Mouse (Mus musculus): ENCODE data around the gene Islr.

Islr gene

GRCm38 (mm10) chr9:58196610-58197567 lies 7.2 kb downstream of the Islr start:
- DNase-seq (ENCODE audit: low spot score in 2 of 2) = no peak

DNA sequence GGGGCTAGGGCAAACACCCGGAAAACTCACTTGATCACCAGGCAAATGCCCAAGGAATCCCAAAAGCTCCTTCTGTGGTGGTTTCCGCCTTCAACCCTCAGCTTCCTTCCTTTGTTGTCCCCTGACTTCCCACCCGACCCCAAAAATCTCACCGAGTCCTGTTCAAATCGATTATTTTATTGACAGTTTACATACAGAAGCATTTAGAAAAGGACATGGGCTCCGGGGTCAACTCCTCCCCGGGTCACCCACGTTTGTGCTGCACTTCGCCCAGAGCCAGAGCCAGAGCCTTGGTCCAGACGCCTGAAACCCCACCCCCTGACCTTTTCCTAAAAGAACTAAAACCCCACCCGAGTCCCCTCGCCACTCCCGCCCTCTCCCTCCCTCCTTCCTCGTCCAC lies 8.0 kb downstream of the Islr start:
- no peak for DNase-seq (ENCODE audit: low spot score in 2 of 2)

- DNase-seq (ENCODE audit: low spot score in 2 of 2) = no peak
Measured at GRCm38 (mm10) chr9:58195671-58196070, 8.4 kb downstream of the Islr start.

DNA sequence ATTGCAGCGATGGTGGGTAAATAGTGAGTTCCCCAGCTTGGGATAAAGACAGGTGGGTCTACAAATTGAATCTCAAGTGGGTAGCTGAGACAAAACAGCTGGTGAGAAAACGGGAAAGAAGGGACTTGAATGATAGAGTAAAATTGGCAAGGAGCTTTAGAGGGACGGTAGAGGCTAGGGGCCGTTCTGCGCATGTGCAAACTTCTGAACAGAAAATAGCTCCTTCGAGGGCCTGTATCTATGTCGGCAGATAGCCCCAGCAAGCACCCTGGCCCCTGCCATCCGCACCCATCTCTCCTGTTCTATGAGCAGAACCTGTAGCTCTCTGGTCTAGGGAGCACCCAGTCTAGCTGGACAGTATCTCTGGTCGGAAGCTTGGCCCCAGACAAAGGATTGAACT lies 9.9 kb downstream of the Islr start:
- DNase-seq (ENCODE audit: low spot score in 2 of 2) = no peak

GRCm38 (mm10) chr9:58184456-58184855 lies 19.6 kb downstream of the Islr start:
- no peak for DNase-seq (ENCODE audit: low spot score in 2 of 2)

DNA sequence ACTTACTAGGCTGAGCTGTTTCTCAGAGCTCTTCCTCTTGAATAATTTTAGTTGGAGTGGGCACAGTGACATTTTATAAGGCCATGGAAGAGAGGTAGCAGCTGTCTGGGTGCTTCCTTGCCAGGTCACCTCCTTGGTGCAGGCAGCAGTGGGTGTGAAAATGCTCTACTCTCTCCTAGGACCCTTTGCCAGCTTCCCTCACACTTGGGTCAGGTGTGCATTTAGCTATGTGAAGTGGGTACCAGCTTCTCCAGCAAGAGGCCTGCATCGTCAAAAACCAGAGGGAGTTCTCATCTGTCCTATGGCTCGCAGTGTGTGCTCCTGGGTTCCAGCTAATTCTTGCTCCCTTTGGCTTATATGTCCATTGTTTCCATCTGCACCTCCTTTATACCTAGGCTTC lies 24.7 kb downstream of the Islr start:
- no peak for DNase-seq (ENCODE audit: low spot score in 2 of 2)

DNA sequence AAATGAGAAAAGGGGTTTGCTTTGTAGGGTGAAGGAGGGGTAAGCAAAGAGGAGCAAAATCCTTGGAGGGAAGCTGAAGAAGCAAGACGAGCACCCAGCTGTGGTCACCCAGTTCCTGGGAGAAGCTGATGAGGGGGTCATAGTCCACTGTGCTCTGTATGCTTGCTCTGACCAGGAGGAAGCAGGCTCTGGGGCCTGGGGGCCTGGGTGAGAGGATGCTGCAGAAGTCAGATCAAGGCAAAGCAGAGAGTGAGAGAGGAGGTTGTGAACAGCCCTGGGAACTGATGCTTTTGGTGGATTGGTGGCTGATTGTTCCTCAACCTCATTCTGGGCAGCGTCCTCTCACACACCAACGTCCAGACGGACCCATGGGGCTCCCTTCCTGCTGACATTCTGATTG lies 26.9 kb downstream of the Islr start:
- no peak for DNase-seq (ENCODE audit: low spot score in 2 of 2)

- DNase-seq (ENCODE audit: low spot score in 2 of 2) = no peak
Measured at GRCm38 (mm10) chr9:58175745-58176487, 28.2 kb downstream of the Islr start.

DNA sequence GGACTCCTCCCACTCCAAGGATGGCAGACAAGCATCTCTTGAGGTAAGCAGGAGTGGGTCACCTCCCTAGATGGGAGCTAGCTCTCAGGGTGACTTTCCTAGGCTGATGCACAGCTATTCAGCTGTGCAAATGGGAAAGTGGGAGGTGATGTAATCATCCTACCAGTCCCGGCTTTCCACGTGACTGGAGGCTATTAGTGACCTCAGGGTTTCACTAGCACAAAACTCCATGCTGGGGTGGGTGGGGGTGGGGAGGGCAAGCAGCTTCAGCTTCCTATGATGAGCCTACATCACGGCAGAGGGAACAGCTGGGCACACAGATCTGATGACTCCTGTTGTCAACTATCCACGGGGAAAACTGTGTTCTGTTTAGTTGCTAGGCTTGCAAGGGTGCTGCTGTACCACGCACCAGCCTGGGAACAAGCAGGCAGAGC lies 29.3 kb downstream of the Islr start:
- no peak for DNase-seq (ENCODE audit: low spot score in 2 of 2)

- DNase-seq (ENCODE audit: low spot score in 2 of 2) = no peak
Measured at GRCm38 (mm10) chr9:58172863-58173262, 31.2 kb downstream of the Islr start.

DNA sequence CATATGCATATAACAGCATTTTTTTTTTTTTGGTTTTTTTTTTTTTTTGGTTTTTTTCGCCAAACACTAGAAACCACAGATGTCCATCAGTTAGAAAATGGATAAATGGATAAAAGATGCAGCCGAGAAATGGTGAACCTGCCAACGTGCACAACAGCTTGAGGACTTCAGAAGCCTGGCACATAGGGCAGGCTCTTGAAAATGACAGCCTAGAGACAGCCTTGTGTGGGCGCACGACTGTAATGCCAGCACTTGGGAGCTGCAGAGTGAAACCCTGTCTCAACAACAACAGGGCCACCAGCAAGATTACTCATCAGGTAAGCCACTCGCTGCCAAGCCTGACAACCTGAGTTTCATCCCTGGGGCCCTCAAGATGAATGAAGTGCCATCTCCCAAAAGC lies 34.7 kb downstream of the Islr start:
- DNase-seq (ENCODE audit: low spot score in 2 of 2) = no peak

DNA sequence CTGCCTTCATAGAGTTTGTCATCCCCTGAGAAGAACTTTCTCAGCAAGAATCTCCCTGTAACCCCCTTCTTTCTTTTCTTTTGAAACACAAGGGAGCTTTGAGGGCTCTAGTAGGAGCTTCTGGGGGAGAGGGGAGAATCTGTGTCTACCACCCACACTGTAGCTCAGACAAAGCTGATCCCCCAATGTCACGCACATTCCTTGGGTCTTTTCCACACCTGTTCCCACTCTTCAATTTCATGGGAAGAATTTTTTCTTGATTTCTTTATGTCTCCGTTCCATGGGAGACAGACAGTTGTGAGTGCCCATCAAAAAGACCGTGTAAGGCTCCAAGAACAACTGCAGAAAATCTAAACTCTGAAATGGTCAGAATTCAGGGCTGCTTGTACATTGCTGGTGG lies 35.2 kb downstream of the Islr start:
- DNase-seq (ENCODE audit: low spot score in 2 of 2) = no peak

DNA sequence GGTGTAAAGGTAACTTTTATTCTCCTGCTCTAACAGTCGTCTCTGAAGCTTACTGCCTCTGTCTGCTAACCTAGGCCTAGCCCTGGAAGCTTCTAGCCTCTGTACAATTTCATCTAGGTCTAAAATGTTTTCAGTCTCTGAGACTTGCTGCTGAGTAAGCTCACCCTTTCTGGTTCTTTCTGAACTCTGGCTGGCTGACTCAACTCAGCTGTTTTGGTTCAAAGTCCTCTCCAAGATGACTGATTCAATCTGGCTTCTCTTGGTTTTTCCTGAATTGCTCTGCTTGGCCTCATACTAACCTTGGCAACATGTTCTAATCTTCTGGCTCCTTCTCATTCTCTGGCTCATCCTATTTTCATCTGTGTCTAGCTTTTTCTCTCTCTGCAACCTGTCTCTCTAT lies 38.3 kb downstream of the Islr start:
- no peak for DNase-seq (ENCODE audit: low spot score in 2 of 2)

- no peak for DNase-seq (ENCODE audit: low spot score in 2 of 2)
Measured at GRCm38 (mm10) chr9:58163146-58163545, 41.0 kb downstream of the Islr start.

- no peak for DNase-seq (ENCODE audit: low spot score in 2 of 2)
Measured at GRCm38 (mm10) chr9:58162173-58162572, 41.9 kb downstream of the Islr start.

DNA sequence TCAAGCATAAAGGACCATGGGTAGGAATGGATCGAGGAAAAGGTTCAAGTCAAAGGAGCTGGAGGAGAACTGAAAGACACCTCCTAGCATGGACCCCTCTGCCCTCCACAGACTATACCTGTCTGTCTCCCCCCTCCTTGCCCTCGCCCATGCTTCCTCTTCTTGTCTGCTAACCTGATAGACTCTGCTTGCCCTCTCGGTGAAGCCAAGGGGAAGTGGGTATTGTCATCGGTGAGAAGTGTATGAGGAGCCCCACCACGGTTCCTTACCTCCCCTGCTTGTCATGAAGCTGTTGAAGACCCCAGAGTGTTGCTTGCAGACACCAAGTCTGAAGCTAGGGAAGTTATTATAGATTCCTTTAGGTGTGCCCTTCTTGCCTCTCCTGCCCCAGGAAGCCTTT lies 43.8 kb downstream of the Islr start:
- DNase-seq (ENCODE audit: low spot score in 2 of 2) = no peak

- DNase-seq (ENCODE audit: low spot score in 2 of 2) = no peak
Measured at GRCm38 (mm10) chr9:58159855-58160254, 44.3 kb downstream of the Islr start.

DNA sequence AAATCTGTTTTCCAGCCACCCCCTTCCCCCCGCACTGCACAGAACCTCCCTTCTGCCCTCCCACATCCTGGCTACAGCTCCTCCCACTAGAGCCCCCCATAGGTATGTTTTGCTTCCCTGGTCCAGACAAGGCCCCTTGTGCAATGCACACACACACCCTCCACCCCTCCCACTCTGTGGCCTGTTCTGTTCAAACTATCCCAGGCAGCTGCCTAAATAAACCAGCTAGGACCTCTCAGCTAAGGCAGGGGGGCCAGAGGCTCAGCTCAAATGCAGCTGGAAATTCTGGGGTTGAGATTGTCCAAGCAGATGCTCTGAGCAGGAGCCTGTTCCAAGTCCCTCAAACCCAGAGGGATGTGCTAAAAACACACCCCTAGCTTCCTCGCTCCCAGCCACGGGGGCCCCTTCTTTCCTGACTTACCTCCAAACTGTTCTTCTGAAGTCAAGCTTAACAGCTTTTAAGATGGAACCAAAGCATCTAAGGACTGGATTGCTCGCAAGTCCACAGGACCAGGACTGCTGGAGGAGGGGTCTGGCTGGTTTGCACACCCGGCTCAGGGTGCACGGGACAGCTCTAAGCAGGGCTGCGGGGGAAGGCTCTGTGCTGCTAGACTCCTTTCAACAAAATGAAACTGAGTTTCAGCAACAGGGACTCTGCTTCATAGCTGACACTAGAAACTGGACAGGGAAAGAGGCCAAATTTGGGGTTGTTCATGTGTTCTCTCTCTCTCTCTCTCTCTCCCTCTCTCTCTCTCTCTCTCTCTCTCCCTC lies 45.4 kb downstream of the Islr start:
- no peak for DNase-seq (ENCODE audit: low spot score in 2 of 2)

- no peak for DNase-seq (ENCODE audit: low spot score in 2 of 2)
Measured at GRCm38 (mm10) chr9:58157838-58158237, 46.3 kb downstream of the Islr start.

DNA sequence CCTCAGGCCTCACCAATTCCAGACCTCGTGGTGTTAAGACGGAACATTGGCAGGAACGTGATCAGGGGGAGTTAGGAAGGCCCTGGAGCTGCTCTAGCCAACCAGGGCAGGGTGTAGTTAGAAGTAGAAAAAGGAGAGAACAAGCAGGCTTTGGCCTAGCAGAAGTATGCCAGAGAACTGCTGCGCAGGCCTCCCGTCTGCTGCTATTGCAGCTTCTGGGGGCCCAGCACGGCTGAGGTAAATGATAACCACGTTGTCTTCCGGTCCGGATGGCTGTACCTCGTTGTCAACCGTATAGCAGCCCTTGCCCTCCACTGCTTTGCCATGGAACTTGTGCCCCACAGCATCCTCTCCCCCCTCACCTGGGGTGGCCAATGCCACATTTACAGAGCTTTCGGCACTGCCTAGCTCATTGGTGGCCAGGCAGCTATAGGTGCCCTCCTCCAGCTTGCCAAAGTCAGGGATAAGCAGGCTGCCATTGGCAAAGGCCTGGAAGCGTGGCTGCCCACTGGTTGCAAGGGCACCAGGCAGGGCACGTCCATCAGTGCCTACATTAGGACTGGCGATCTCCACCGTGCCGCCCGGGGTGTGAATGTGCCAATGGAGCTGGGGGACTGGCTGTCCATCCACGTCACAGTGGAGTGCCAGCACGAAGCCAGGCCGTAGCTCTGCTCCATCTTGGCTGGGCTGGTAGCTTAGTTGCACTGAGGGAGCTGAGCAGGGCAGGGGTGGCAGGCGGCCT lies 47.1 kb downstream of the Islr start:
- DNase-seq (ENCODE audit: low spot score in 2 of 2) = no peak

- DNase-seq (ENCODE audit: low spot score in 2 of 2) = no peak
Measured at GRCm38 (mm10) chr9:58155366-58155765, 48.7 kb downstream of the Islr start.

Measured in frontal cortex, postnatal 14 days (tissue).